Mouse (Mus musculus) hindbrain, embryonic 15.5 days (tissue): Measurements from ENCODE around the gene 2310022B05Rik. TPM values are rescaled to one million over a fixed set of nuclear protein-coding genes. Genes with fewer than 3 reads are reported as not detected.

ENCODE experiments used
- ATAC-seq: fragments of 200-750 bp; cut with Nextera tagmentation; 2 replicates; pipeline ENCODE4 v1.8.0; 2017; ENCODE audit warnings: low read depth, moderate number of reproducible peaks, moderate TSS enrichment; ENCODE audit not compliant: low FRiP score
- H3K27ac ChIP-seq: fragments of 300-500 bp; sonication (generic); replicated peaks from 2 replicates; pipeline ENCODE4 v1.5.1; 2015; ENCODE audit warnings: mild to moderate bottlenecking, inconsistent platforms
- H3K27me3 ChIP-seq: fragments of 300-500 bp; sonication (generic); 2 replicates; pipeline ENCODE4 v1.6.1; 2015; ENCODE audit warnings: control low read depth, inconsistent platforms
- H3K36me3 ChIP-seq: fragments of 300-500 bp; sonication (generic); 2 replicates; pipeline ENCODE4 v1.6.1; 2015; ENCODE audit warnings: control low read depth, inconsistent platforms
- H3K4me1 ChIP-seq: fragments of 300-500 bp; sonication (generic); replicated peaks from 2 replicates; pipeline ENCODE4 v1.6.1; 2015; ENCODE audit warnings: control low read depth, inconsistent platforms
- H3K4me2 ChIP-seq: fragments of 300-500 bp; sonication (generic); 2 replicates; pipeline ENCODE4 v1.6.1; 2015; ENCODE audit warnings: moderate library complexity, mild to moderate bottlenecking, inconsistent platforms
- H3K4me3 ChIP-seq: fragments of 300-500 bp; sonication (generic); 2 replicates; pipeline ENCODE4 v1.5.1; 2015; ENCODE audit warnings: mild to moderate bottlenecking, inconsistent platforms
- H3K9ac ChIP-seq: fragments of 300-500 bp; sonication (generic); 2 replicates; pipeline ENCODE4 v1.6.1; 2015; ENCODE audit warnings: inconsistent platforms
- H3K9me3 ChIP-seq: fragments of 300-500 bp; sonication (generic); 2 replicates; pipeline ENCODE4 v1.6.1; 2016; ENCODE audit warnings: control low read depth, inconsistent platforms
- WGBS: fragments of 180-500 bp; shearing (Covaris S2); methylation state at CpG from one replicate; pipeline ENCODE4 v1.1.7; 2015; 5-methylcytosine and 5-hydroxymethylcytosine counted together
- polyA plus RNA-seq: library from polyadenylated mRNA; unstranded; fragments of >200 nt; fragmentation: Nextera tagmentation; extraction: Ambion mirVana; gene quantifications from 2 replicates; pipeline ENCODE4 v1.2.1, GENCODE M21; 2015

The 2310022B05Rik gene
- polyA plus RNA-seq: 21.0 and 23.8 TPM in 2 replicates

- no peaks in the 10 kb centered on the region for H3K27me3 ChIP-seq
- WGBS: 1% methylated on average over 54 of the region's 69 CpGs
- H3K9ac ChIP-seq: peak within 1 kb of the TSS; percentile 86
- peak within 1 kb of the TSS; percentile 78 for H3K4me2 ChIP-seq
- peak; percentile 86 for ATAC-seq
- H3K27ac ChIP-seq: peak within 1 kb of the TSS; percentile 89
- H3K9me3 ChIP-seq: no peaks in the 10 kb centered on the region
- H3K4me1 ChIP-seq: peaks cover 45% of the 10 kb centered on the region
- H3K4me3 ChIP-seq: peak within 1 kb of the TSS; percentile 84
- H3K36me3 ChIP-seq: no peaks in the 10 kb centered on the region
These were observed at the start of gene 2310022B05Rik for GRCm38 (mm10) chr8:124663112-124663873. TSS of gene 2310022B05Rik (minus strand) at chr8:124663369.

- Histone ChIP-seq H3K9me3 (no peaks in the 10 kb centered on the region), H3K27me3 (no peaks in the 10 kb centered on the region), H3K9ac (no peak overlapping the region), H3K36me3 (peaks cover 47% of the 10 kb centered on the region), H3K4me1 (no peaks in the 10 kb centered on the region), H3K4me2 (no peak overlapping the region), H3K4me3 (no peak overlapping the region), H3K27ac (no peak overlapping the region)
- ATAC-seq: no peak
- WGBS: 97% methylated on average over 8 of the region's 8 CpGs
These were observed 42.7 kb upstream of the 2310022B05Rik start for GRCm38 (mm10) chr8:124705823-124706222.

GRCm38 (mm10) chr8:124704376-124704775, 41.2 kb upstream of the 2310022B05Rik start:
- Histone ChIP-seq H3K36me3 (peaks cover 44% of the 10 kb centered on the region), H3K4me3 (no peak overlapping the region), H3K4me1 (no peaks in the 10 kb centered on the region), H3K27me3 (no peaks in the 10 kb centered on the region), H3K9me3 (no peaks in the 10 kb centered on the region), H3K9ac (no peak overlapping the region), H3K4me2 (no peak overlapping the region), H3K27ac (no peak overlapping the region)
- 88% methylated on average over 4 of the region's 4 CpGs for WGBS
- ATAC-seq: no peak

- Histone ChIP-seq H3K4me3 (no peak overlapping the region), H3K4me1 (no peaks in the 10 kb centered on the region), H3K36me3 (peaks cover 38% of the 10 kb centered on the region), H3K27ac (no peak overlapping the region), H3K9me3 (no peaks in the 10 kb centered on the region), H3K27me3 (no peaks in the 10 kb centered on the region), H3K4me2 (no peak overlapping the region), H3K9ac (no peak overlapping the region)
- no peak for ATAC-seq
- WGBS: 80% methylated on average over 4 of the region's 4 CpGs
These were observed 40.4 kb upstream of the 2310022B05Rik start for GRCm38 (mm10) chr8:124703526-124703925.

GRCm38 (mm10) chr8:124702183-124702582, 39.0 kb upstream of the 2310022B05Rik start:
- Histone ChIP-seq H3K4me3 (no peak overlapping the region), H3K27ac (no peak overlapping the region), H3K4me1 (no peaks in the 10 kb centered on the region), H3K4me2 (no peak overlapping the region), H3K36me3 (peaks cover 40% of the 10 kb centered on the region), H3K27me3 (no peaks in the 10 kb centered on the region), H3K9me3 (no peaks in the 10 kb centered on the region), H3K9ac (no peak overlapping the region)
- 80% methylated on average over 3 of the region's 3 CpGs for WGBS
- no peak for ATAC-seq

- no peak for ATAC-seq
- WGBS: 88% methylated on average over 9 of the region's 9 CpGs
- H3K4me2 ChIP-seq: no peak overlapping the region
- H3K4me3 ChIP-seq: no peak overlapping the region
- H3K4me1 ChIP-seq: no peaks in the 10 kb centered on the region
- H3K9me3 ChIP-seq: no peaks in the 10 kb centered on the region
- peaks cover 32% of the 10 kb centered on the region for H3K36me3 ChIP-seq
- H3K27me3 ChIP-seq: no peaks in the 10 kb centered on the region
- no peak overlapping the region for H3K27ac ChIP-seq
- no peak overlapping the region for H3K9ac ChIP-seq
These were observed 37.9 kb upstream of the 2310022B05Rik start for GRCm38 (mm10) chr8:124701023-124701422.

GRCm38 (mm10) chr8:124700271-124700670, 37.1 kb upstream of the 2310022B05Rik start:
- H3K4me1 ChIP-seq: no peaks in the 10 kb centered on the region
- no peak overlapping the region for H3K4me3 ChIP-seq
- H3K36me3 ChIP-seq: peaks cover 30% of the 10 kb centered on the region
- H3K9me3 ChIP-seq: no peaks in the 10 kb centered on the region
- no peak overlapping the region for H3K9ac ChIP-seq
- H3K27ac ChIP-seq: no peak overlapping the region
- 93% methylated on average over 5 of the region's 5 CpGs for WGBS
- H3K27me3 ChIP-seq: no peaks in the 10 kb centered on the region
- no peak overlapping the region for H3K4me2 ChIP-seq
- no peak for ATAC-seq

GRCm38 (mm10) chr8:124695424-124696100, 32.4 kb upstream of the 2310022B05Rik start:
- Histone ChIP-seq H3K4me3 (no peak overlapping the region), H3K36me3 (peaks cover 28% of the 10 kb centered on the region)

GRCm38 (mm10) chr8:124691706-124692105, 28.5 kb upstream of the 2310022B05Rik start:
- no peaks in the 10 kb centered on the region for H3K4me1 ChIP-seq
- no peak overlapping the region for H3K9ac ChIP-seq
- ATAC-seq: no peak
- H3K36me3 ChIP-seq: peaks cover 24% of the 10 kb centered on the region
- H3K27me3 ChIP-seq: no peaks in the 10 kb centered on the region
- WGBS: 96% methylated on average over 4 of the region's 4 CpGs
- no peaks in the 10 kb centered on the region for H3K9me3 ChIP-seq
- no peak overlapping the region for H3K27ac ChIP-seq
- H3K4me2 ChIP-seq: no peak overlapping the region
- H3K4me3 ChIP-seq: no peak overlapping the region

More at GRCm38 (mm10) chr8:124695424-124696100, 32.4 kb upstream of the 2310022B05Rik start:
- H3K4me1 ChIP-seq: no peaks in the 10 kb centered on the region
- WGBS: 92% methylated on average over 22 of the region's 22 CpGs
- H3K9me3 ChIP-seq: no peaks in the 10 kb centered on the region
- no peak overlapping the region for H3K4me2 ChIP-seq
- no peak for ATAC-seq
- no peaks in the 10 kb centered on the region for H3K27me3 ChIP-seq
- no peak overlapping the region for H3K9ac ChIP-seq
- H3K27ac ChIP-seq: no peak overlapping the region

GRCm38 (mm10) chr8:124688899-124689298, 25.7 kb upstream of the 2310022B05Rik start:
- Histone ChIP-seq H3K4me2 (no peak overlapping the region), H3K9ac (no peak overlapping the region), H3K9me3 (no peaks in the 10 kb centered on the region), H3K27ac (no peak overlapping the region), H3K27me3 (no peaks in the 10 kb centered on the region), H3K4me3 (no peak overlapping the region), H3K36me3 (peaks cover 43% of the 10 kb centered on the region), H3K4me1 (no peaks in the 10 kb centered on the region)
- 94% methylated on average over 13 of the region's 13 CpGs for WGBS
- ATAC-seq: no peak

GRCm38 (mm10) chr8:124682218-124682617, 19.0 kb upstream of the 2310022B05Rik start:
- Histone ChIP-seq H3K27ac (no peak overlapping the region), H3K9me3 (no peaks in the 10 kb centered on the region), H3K36me3 (peaks cover 72% of the 10 kb centered on the region), H3K4me1 (0 out of 2 replicates have a peak, but pooled peaks cover 2% of the 10 kb centered on the region), H3K4me2 (no peak overlapping the region), H3K4me3 (no peak overlapping the region), H3K27me3 (no peaks in the 10 kb centered on the region), H3K9ac (no peak overlapping the region)
- no peak for ATAC-seq
- 91% methylated on average over 10 of the region's 10 CpGs for WGBS

GRCm38 (mm10) chr8:124681792-124682157, 18.6 kb upstream of the 2310022B05Rik start:
- no peaks in the 10 kb centered on the region for H3K27me3 ChIP-seq
- 0 out of 2 replicates have a peak, but pooled peaks cover 4% of the 10 kb centered on the region for H3K4me1 ChIP-seq
- H3K4me2 ChIP-seq: no peak overlapping the region
- ATAC-seq: no peak
- no peak overlapping the region for H3K9ac ChIP-seq
- H3K9me3 ChIP-seq: no peaks in the 10 kb centered on the region
- H3K36me3 ChIP-seq: peaks cover 72% of the 10 kb centered on the region
- WGBS: 84% methylated on average over 10 of the region's 10 CpGs
- no peak overlapping the region for H3K27ac ChIP-seq
- H3K4me3 ChIP-seq: no peak overlapping the region
